Comparison of ENCODE assay signal across 22 mouse cellular contexts in genomic region chr13:22136495-22137293, GRCm38 (mm10). TPM values are rescaled to one million over a fixed set of nuclear protein-coding genes. Genes with fewer than 3 reads are reported as not detected.
"Had no signal": no experiment of that assay in that cellular context is flagged by ENCODE, and none has a peak within 500 bp of the region (broad histone marks: within the 10 kb centered on the region; RNA-seq: fewer than 3 reads in every experiment).

No protein-coding gene starts in this region.

RNA-seq across cellular contexts. Expression of gene Vmn1r189, which starts 31.1 kb away (rescaled TPM):
- total RNA-seq: layer of hippocampus, adult 2 months; layer of hippocampus, postnatal 25 days; left cerebral cortex, adult 18-20 months; left cerebral cortex, postnatal 25 days; megakaryocyte progenitor cell, adult 5-6 weeks; megakaryocyte-erythroid progenitor cell, adult 5-6 weeks had no signal
- polyA plus RNA-seq: kidney, adult 2 months; kidney, embryonic 14.5 days; kidney, postnatal 0 days; large intestine, adult 2 months; limb, embryonic 10.5 days; limb, embryonic 13.5 days; liver, embryonic 13.5 days; liver, embryonic 16.5 days; lung, adult 2 months; lung, embryonic 16.5 days; midbrain, embryonic 11.5 days; neural tube, embryonic 12.5 days; small intestine, adult 2 months; spleen, adult 2 months; stomach, embryonic 16.5 days; thymus, adult 2 months had no signal

RNA-seq across cellular contexts. Expression of gene Vmn1r191, which starts 47.1 kb away (rescaled TPM):
- total RNA-seq: layer of hippocampus, adult 2 months; layer of hippocampus, postnatal 25 days; left cerebral cortex, adult 18-20 months; left cerebral cortex, postnatal 25 days; megakaryocyte progenitor cell, adult 5-6 weeks; megakaryocyte-erythroid progenitor cell, adult 5-6 weeks had no signal
- polyA plus RNA-seq: kidney, adult 2 months; kidney, embryonic 14.5 days; kidney, postnatal 0 days; large intestine, adult 2 months; limb, embryonic 10.5 days; limb, embryonic 13.5 days; liver, embryonic 13.5 days; liver, embryonic 16.5 days; lung, adult 2 months; lung, embryonic 16.5 days; midbrain, embryonic 11.5 days; neural tube, embryonic 12.5 days; small intestine, adult 2 months; spleen, adult 2 months; stomach, embryonic 16.5 days; thymus, adult 2 months had no signal

RNA-seq across cellular contexts. Expression of gene Vmn1r188, which starts 52.5 kb away (rescaled TPM):
- total RNA-seq: layer of hippocampus, adult 2 months; layer of hippocampus, postnatal 25 days; left cerebral cortex, adult 18-20 months; left cerebral cortex, postnatal 25 days; megakaryocyte progenitor cell, adult 5-6 weeks; megakaryocyte-erythroid progenitor cell, adult 5-6 weeks had no signal
- polyA plus RNA-seq: kidney, adult 2 months; kidney, embryonic 14.5 days; kidney, postnatal 0 days; large intestine, adult 2 months; limb, embryonic 10.5 days; limb, embryonic 13.5 days; liver, embryonic 13.5 days; liver, embryonic 16.5 days; lung, adult 2 months; lung, embryonic 16.5 days; midbrain, embryonic 11.5 days; neural tube, embryonic 12.5 days; small intestine, adult 2 months; spleen, adult 2 months; stomach, embryonic 16.5 days; thymus, adult 2 months had no signal

RNA-seq across cellular contexts. Expression of gene Vmn1r192, which starts 54.2 kb away (rescaled TPM):
- total RNA-seq: layer of hippocampus, adult 2 months; layer of hippocampus, postnatal 25 days; left cerebral cortex, adult 18-20 months; left cerebral cortex, postnatal 25 days; megakaryocyte progenitor cell, adult 5-6 weeks; megakaryocyte-erythroid progenitor cell, adult 5-6 weeks had no signal
- polyA plus RNA-seq: kidney, adult 2 months; kidney, embryonic 14.5 days; kidney, postnatal 0 days; large intestine, adult 2 months; limb, embryonic 10.5 days; limb, embryonic 13.5 days; liver, embryonic 13.5 days; liver, embryonic 16.5 days; lung, adult 2 months; lung, embryonic 16.5 days; midbrain, embryonic 11.5 days; neural tube, embryonic 12.5 days; small intestine, adult 2 months; spleen, adult 2 months; stomach, embryonic 16.5 days; thymus, adult 2 months had no signal
